Mouse (Mus musculus) liver, embryonic 14.5 days (tissue): ENCODE results near the gene Anxa5.

ENCODE experiments used
- CTCF ChIP-seq: IDR thresholded peaks from 2 replicates; pipeline ENCODE4 v1.5.1; 2016; ENCODE audit warnings: antibody characterized with exemption, low read depth, control low read depth
- EP300 ChIP-seq: IDR thresholded peaks from 2 replicates; pipeline ENCODE4 v1.6.1; 2016; ENCODE audit warnings: antibody characterized with exemption, low read depth

- TF ChIP-seq CTCF: peak; percentile 75
- no peak for TF ChIP-seq EP300
These were observed at the start of gene Anxa5, which contains the start of gene 1810062G17Rik for GRCm38 (mm10) chr3:36475532-36476087.
